Mouse (Mus musculus): ENCODE measurements around the gene Herc6.

Gene Herc6

DNA sequence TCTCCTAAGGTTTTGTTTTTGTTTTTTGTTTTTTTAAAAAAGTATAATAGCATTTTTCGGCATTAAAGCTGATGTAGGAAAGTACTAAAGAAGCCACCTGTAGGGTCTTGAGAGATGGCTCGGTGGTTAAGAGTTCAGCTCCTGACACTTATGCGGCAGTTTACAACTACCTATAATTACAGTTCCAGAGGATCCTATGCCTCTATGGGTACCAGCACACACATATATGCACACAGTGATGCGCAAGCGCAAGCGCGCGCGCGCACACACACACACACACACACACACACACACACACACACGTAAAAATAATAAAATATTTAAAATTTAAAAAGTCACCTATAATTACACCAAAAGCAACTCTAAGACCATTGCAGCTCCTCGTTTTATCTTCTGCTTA lies 795 bp downstream of the Herc6 start:
- no peak for DNase-seq

DNA sequence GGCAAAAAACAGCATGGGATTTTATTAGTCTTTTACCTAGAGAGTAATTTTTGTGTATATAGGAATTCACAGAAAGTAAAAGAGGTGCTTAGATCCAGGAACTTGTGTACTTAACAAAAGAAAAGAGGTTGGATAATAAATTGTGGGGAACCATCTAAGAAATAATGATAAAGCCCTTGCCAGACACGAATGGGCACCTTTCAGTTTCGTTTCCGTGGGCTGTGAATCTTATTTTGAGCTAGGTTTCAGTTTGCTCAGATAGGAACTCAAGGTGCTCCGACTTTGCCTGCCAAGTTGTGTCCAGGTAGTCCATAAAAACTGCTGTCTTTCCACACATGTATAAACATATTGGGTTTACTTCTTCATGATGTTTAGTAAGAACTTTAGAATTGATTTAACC lies 1.6 kb downstream of the Herc6 start:
- DNase-seq: no peak

DNA sequence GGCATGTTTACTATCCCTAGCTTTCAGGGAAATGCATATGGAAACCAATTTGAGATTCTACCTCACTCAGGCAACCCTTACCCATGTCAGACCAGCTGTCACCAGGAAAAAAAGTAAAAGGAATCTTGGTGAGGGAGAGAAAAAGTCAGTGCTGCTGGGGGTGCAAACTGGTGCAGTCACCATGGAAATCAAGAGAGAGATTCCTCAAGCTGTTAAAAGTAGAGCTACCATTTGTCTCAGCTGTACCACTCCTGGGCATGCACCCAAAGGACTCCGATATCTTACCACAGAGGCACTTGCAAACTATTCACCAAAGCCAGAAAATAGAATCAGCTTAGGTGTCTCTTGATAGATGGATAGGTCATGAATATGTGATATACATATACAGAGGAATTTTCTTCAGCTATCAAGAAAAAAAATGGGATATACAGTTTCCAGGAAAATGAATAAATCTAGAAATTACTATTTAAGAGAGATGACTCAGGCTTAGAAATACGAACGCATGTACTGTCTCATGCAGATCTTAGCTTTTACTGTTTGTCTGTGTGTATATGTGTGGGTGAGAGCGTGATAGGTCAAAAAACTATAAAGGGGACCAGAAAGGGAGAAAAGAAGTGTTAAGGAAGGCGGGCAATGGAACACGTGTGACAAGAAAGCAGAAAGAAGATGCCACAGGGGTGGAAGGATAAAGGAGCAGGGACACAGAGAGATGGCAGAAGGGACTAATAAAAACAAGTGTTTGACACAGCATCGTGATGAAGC lies 24.9 kb downstream of the Herc6 start:
- DNase-seq: no peak

DNA sequence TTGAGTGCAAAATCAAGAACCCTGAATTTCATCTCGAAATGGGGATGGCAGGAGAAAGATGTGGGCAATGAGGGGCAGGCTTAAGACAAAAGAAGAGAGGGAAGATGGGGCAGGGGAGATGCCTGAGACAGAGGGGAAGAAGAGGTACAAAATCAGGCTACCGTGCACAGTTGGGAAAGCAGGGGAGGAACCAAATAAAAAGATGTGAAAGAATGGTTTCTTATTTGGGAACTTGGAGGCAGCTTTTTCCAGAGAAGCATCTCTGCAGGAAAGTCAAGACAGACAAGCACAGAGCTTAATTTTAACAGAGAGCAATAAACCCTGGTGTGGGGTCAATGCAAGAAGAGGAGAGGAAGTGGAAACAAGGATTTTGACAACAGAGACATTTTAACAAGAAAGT lies 27.2 kb downstream of the Herc6 start:
- no peak for DNase-seq

DNA sequence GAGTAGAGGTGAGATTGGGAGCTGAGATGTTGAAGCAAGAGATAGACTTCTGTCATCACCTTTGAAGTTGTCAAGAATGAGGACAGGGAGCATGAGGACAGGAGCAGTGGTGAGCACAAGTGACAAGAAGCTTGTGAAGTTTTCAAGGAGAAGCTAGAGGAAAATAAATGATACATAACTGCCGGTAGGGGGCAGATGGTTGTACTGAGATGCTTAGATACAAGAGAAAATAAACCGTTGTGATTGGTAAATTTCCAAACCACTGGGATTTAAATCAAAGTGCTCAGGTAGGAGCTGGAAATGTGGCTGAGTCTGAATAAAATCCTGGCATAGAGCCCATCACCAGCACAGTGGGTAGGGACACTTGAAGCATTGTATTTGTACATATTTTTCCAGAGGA lies 28.8 kb downstream of the Herc6 start:
- DNase-seq: no peak

DNA sequence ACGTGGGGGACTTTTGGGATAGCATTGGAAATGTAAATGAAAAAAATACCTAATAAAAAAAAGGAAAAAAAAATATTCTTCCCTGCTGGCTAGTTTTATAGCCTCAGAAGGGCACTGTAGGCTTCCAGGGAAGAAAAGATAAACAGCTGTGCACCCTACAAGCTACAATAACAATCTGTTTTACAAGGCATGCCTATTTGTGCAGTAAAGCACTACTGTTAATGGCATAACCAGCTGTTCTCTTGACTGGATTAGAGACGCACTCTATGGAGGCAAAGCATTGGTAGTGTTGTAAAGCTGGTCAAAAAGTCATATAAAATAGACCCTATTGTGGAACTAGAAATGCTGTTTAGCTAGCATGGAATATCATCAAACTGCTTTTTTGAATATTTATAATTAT lies 35.0 kb downstream of the Herc6 start:
- DNase-seq: no peak

DNA sequence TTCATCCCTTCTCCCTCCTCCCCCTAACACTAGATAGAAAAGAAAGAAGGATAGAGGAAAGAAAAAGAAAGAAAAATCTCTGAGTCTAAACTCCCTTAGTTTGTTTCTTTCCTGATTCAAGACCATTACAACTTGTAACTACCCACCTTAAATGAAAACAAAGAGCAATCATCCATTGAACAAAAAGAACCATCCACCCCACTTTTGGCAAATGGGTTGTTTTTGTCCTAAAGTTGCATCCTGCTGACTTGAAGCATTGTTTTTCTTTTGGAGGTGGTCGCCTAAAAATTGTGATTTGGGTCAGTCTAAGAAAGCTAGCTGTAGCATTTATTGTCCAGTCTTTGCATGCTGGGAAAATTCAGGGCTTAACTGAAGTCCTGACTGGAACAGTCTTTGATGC lies 58.7 kb downstream of the Herc6 start:
- no peak for DNase-seq

DNA sequence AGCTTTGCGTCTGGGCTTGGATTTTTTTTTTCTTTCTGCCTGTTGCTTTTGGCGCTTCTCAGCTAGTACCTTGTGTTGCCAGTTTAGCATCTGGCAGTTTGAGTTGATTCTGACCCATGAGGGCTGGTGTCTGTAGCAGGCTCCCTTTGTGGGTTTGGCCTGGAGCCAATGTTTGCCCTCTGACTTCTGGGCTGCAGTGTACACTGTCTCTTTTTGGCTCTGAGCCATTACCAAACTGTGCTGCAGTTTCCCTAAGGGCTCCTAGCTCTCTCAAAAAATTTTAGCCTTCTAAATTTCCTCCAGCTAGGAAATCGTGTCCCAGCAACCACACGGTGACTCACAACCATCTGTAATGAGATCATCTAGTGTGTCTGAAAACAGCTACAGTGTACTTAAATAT lies 61.0 kb downstream of the Herc6 start:
- DNase-seq: peak; percentile 7

DNA sequence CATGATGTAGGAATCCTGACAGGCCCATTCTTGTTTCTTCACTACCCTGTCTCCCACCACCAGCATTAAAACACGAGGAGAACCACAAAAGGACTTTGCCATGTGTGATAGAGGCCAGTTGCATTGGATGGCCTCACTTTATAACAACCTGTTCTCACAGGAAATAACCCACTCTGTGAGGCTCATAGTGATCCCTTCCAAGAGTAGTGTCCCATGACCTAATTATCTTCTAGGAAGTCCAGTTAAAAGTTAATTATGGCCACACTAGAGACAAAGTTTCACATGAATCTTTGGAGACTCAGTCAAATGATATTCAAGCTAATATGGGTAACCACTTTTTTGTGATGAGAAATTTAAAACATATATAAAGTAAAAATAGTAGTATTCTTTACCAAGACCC lies 66.5 kb downstream of the Herc6 start:
- no peak for DNase-seq

DNA sequence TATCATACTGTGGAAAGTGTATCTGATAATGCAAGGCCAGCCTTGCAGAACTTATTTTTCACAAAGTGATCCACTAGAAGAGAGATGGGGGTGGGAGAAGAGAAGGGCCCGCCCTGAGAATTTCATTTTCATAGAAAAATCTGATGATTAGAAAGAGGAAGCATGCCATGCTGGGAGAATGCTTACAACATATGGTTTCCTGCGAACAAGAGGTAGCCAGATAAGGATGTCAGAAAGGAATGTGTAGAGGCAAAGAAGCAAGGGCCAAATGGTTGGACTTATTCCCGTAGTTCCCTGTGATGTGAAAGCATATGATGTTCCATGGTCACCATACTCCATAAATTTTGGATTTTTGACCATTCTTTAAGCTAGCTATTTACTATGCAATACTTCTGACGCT lies 80.5 kb downstream of the Herc6 start:
- no peak for DNase-seq

DNA sequence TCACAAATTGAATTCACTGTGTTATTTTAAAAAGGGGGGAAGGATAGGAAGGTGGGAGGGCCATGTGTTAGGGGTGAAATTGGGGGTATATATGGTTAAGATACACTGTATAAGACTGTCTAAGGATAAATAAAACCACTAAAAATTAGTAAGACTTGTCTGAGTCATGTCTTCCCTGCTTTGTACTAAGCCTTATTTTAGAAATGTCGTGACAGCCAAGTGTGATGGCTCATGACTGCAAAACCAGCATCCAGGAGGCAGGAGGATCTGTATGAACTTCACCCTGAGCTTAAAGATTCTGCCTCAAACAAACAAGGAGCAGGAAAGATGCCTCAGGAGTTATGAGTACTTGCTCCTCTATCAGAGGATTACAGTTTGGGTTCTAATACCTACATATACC lies 103.4 kb downstream of the Herc6 start:
- no peak for DNase-seq

DNA sequence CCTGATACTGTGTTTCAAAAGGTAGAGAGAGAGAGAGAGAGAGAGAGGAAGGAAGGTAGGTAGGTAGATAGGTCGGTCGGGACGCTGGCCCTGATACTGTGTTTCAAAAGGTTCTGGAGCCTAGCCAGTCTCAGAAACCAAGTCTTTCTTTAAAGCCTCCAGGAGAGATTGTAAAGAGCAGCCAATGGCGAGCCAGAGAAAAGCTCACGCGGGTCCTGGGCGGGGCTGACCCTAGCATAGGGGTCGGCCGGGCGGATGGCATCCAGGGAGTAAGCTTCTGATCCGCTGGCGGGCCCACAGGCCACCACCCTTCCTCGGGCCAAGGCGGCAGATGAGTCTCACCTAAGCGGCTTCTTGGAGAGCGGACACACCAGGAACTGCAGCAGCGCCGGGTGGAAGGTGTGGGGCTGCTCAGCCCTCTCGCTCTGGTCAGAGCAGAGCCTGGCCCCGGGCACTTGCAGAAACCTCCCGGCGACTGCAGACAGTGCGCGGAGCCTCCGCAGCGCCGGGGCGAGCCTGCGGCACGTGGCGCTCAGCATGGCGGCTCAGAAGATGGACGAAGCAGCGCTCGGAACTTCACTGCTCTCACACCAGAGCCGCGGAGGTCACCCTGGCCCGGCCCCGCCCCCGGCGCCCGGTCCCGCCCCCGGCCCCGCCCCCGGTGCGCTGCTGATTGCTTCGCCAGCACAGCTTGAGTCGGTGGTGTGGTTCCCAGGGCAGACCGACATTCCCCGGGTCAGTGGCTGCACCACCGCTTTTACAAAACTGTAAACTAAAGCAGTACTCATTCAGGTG lies 110.9 kb downstream of the Herc6 start, which contains the start of gene Pyurf:
Pyurf (minus strand) TSS at position 612 of the 795 bp plus-strand sequence.
- peak; percentile 89 for DNase-seq

DNA sequence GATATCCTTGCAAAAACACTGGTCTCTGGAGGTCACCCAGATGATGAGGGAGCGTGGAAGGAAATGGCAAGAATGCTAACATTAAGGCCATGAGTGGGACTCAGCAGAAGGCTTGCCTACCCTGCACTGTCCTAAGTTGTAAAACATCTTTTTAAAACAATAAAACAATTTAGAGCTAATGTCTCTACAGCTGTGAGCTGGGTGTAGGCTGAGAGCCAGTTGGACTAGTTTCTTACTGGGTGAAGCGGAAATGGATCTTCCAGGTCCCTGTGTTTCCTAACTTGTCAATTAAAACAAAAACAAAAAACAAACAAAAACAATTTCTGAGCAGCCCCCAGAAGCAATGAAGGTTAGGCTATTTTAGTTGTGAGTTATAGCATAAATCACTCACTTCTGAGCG lies 112.3 kb downstream of the Herc6 start:
- DNase-seq: no peak

DNA sequence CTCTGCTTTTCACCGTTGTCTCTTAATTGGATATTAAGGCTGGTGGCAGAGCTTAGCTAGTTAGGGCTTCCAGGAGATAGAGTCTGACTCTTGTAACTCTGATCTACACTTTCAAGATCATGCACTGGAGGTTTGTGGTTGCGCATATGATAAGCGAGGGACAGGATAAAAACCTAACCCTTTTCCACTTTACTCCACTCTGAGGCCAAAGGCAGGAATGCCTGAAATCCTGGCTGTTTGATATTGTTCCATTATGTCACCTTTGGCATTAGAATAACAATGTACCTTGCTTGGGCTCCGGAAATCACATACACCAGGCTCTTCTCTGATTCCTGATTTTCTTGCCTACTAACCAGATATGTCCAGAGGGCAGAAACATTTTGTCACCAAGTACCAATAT lies 120.9 kb downstream of the Herc6 start:
- no peak for DNase-seq

DNA sequence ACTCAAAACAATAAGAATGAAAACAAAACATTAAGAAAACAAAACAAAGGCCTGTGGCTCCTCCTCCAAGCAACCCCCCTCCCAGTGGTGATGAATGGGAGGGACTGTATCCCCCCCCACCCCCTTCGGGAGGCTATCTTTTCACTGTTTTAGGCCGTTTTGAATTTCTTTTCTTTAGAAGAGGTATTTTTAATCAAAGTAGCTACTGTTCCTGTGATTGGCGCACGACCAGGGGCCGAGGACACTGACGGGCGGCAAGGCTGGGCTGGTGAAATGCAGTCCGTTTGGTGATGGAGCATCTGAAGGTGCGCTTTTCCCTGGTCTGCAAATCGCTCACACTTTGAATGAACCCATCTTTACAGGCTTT lies 121.6 kb downstream of the Herc6 start, which contains the start of gene Lancl2:
Lancl2 (plus strand) TSS at position 165 of the 367 bp plus-strand sequence.
- no peak for DNase-seq

DNA sequence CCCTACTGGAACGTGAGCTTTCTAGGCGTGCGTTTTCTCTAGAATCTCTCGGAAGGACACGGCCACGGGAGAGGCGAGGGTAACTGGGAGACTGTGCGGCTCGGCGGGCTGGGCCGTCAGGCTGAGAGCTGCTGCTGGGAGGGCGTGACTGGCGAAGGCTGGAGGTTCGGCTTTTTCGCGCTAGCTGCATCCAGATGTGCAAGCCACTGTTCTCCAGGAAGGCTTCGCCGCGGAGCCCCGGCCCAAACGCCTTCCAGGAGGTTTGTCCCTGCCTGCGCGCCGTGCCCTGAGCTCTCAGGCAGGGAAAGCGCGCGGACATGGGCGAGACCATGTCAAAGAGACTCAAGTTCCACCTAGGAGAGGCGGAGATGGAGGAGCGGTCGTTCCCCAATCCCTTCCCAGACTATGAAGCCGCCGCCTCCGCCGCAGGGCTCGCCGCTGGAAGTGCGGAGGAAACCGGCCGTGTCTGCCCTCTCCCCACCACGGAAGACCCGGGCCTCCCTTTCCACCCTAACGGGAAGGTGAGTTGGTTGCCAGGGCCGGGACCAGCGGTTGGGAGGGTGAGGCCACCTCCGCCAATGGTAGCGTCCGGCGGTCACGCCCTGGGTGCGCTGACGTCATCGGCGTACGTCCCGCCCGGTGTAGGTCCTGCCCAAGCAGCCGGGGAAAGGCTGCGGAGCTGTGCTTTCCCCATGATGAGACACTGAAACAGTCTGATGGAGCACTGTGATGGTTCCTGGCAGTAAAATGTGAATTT lies 122.1 kb downstream of the Herc6 start:
- DNase-seq: peak; percentile 95

DNA sequence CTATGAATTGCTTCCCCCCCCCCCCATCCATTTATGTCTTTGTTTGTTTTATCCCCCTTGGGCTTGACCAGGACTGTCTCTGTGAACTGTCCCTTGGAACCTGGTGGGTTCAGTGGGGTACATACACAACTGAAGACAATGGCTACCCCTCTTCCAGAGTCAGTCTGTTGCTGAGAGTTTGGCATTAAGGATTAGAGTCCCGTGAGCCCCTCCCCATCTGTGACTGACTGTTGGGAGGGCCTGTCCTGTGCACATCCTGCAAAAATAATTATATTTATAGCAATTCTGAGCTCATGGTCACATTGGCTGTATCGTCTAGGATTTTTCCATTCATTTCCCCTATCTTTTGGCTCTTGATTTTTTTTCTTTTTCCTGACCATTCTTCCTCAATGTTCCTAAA lies 122.9 kb downstream of the Herc6 start:
- DNase-seq: no peak

DNA sequence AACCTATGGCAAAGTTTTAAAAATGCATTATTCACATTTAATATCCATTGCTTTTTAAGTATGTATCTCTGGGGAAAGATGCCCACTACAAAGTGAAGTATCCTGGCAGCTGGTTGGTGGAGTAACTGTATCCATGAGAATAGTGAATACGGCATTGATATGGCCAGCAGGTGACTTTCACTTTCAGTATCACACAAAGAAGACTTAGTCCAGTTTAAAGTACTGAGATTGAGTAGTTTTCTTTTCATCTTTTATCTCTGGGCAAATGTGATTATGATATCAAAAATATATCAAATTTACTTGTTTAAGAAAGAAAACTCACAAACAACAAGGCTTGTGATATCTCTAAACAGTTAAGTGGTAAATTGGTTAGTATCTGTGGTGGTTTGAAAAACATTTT lies 125.9 kb downstream of the Herc6 start:
- no peak for DNase-seq

DNA sequence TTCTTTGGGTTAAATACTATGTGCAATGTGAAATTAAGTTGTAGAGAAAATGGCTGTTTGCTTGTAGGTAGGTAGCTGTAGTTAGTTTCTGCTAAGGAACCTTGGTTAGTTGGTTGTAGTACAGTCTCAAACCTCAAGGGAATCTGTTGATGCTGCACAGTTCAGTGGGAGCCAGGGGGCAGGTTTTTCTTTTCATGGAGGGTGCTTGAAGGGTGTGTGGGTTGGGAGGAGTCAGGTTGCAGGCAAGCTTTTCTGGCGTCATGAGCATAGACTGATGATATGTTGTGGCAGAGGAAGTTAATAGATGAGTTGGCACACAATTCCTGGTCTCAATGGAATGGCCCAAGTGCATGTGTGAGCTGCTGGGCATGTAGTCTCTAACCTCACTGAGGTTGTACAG lies 130.9 kb downstream of the Herc6 start:
- no peak for DNase-seq
